Mouse (Mus musculus) MEL (cell line): ENCODE data around the gene Cd300lf. TPM values are rescaled to one million over a fixed set of nuclear protein-coding genes. Genes with fewer than 3 reads are reported as not detected.

ENCODE experiments used
- DNase-seq: peaks from one replicate; pipeline ENCODE4 v3.0.0; 2011; ENCODE audit warnings: low read depth, low spot score
- H3K27ac ChIP-seq: 2 replicates; pipeline ENCODE4 v1.5.1; 2012; ENCODE audit warnings: low read depth, mild to moderate bottlenecking, control low read depth, low read length, moderate library complexity; ENCODE audit not compliant: control insufficient read depth
- H3K27me3 ChIP-seq, 2 experiments: fragments of 150-350 bp in 1 of 2; sonication (generic) in 1 of 2; 2 replicates each; pipeline ENCODE4 v1.6.1; 2012; ENCODE audit warnings: low read length in 2 of 2, mild to moderate bottlenecking in 2 of 2, improper control_type of control experiment in 1 of 2, moderate library complexity in 1 of 2; ENCODE audit not compliant: insufficient read depth in 2 of 2, control insufficient read depth in 1 of 2
- H3K36me3 ChIP-seq, 2 experiments: 2 replicates each; pipeline ENCODE4 v1.6.1; 2012 to 2014; ENCODE audit warnings: low read length in 2 of 2, improper control_type of control experiment in 1 of 2, inconsistent platforms in 1 of 2, mild to moderate bottlenecking in 1 of 2; ENCODE audit not compliant: insufficient read depth in 2 of 2, control insufficient read depth in 1 of 2
- H3K4me1 ChIP-seq, 2 experiments: fragments of 150-350 bp in 1 of 2; sonication (generic) in 1 of 2; 2 replicates each; pipeline ENCODE4 v1.6.1; 2012; ENCODE audit warnings: low read length in 2 of 2, improper control_type of control experiment in 1 of 2, mild to moderate bottlenecking in 1 of 2; ENCODE audit not compliant: insufficient read depth in 2 of 2, control insufficient read depth in 1 of 2
- H3K4me3 ChIP-seq, 2 experiments: fragments of 150-350 bp in 1 of 2; sonication (generic) in 1 of 2; 2 replicates each; pipeline ENCODE4 v1.5.1; 2012; ENCODE audit warnings: low read depth in 2 of 2, low read length in 2 of 2, mild to moderate bottlenecking in 2 of 2, moderate library complexity in 2 of 2, control low read depth in 1 of 2, improper control_type of control experiment in 1 of 2; ENCODE audit not compliant: control insufficient read depth in 1 of 2, insufficient read depth in 1 of 2
- H3K79me2 ChIP-seq: 2 replicates; pipeline ENCODE4 v1.6.1; 2012; ENCODE audit warnings: mild to moderate bottlenecking, low read length, moderate library complexity; ENCODE audit not compliant: control insufficient read depth, poor library complexity, insufficient read depth
- H3K9ac ChIP-seq: 2 replicates; pipeline ENCODE4 v1.6.1; 2012; ENCODE audit warnings: low read depth, mild to moderate bottlenecking, control low read depth, low read length, moderate library complexity; ENCODE audit not compliant: control insufficient read depth, poor library complexity, severe bottlenecking
- H3K9me3 ChIP-seq: fragments of 150-350 bp; sonication (generic); replicated peaks from 2 replicates; pipeline ENCODE4 v1.6.1; 2012; ENCODE audit warnings: mild to moderate bottlenecking, low read length, improper control_type of control experiment, moderate library complexity; ENCODE audit not compliant: insufficient read depth
- BHLHE40 ChIP-seq: IDR thresholded peaks from 2 replicates; pipeline ENCODE4 v1.6.1; 2012; ENCODE audit warnings: low read depth, mild to moderate bottlenecking, inconsistent platforms, low read length, improper control_type of control experiment, borderline replicate concordance
- CHD1 ChIP-seq: IDR thresholded peaks from 2 replicates; pipeline ENCODE4 v1.6.1; 2012; ENCODE audit warnings: low read depth, mild to moderate bottlenecking, inconsistent platforms, low read length, improper control_type of control experiment
- CTCF ChIP-seq, 3 experiments: IDR thresholded peaks in 2 of 3; conservative IDR thresholded peaks in 1 of 3; 2 replicates each; pipeline ENCODE4 v1.5.1; 2011 to 2012; ENCODE audit warnings: low read length in 3 of 3, low read depth in 2 of 3, mild to moderate bottlenecking in 2 of 3, improper control_type of control experiment in 1 of 3, inconsistent platforms in 1 of 3, mixed read lengths in 1 of 3, moderate library complexity in 1 of 3; ENCODE audit not compliant: control insufficient read depth in 1 of 3, insufficient read depth in 1 of 3, poor library complexity in 1 of 3, severe bottlenecking in 1 of 3
- E2F4 ChIP-seq: IDR thresholded peaks from 2 replicates; pipeline ENCODE4 v1.6.1; 2011; ENCODE audit warnings: low read depth, low read length, improper control_type of control experiment, borderline replicate concordance
- ELF1 ChIP-seq: IDR thresholded peaks from 2 replicates; pipeline ENCODE4 v1.6.1; 2014; ENCODE audit warnings: low read depth, mild to moderate bottlenecking, inconsistent platforms, low read length, improper control_type of control experiment, moderate library complexity
- EP300 ChIP-seq, 2 experiments: IDR thresholded peaks; 2 replicates each; pipeline ENCODE4 v1.6.1; 2011; ENCODE audit warnings: improper control_type of control experiment in 2 of 2, low read length in 2 of 2, low read depth in 1 of 2, mild to moderate bottlenecking in 1 of 2
- ETS1 ChIP-seq: IDR thresholded peaks from 2 replicates; pipeline ENCODE4 v1.6.1; 2012; ENCODE audit warnings: low read depth, mild to moderate bottlenecking, inconsistent platforms, low read length, improper control_type of control experiment, moderate library complexity
- GABPA ChIP-seq: IDR thresholded peaks from 2 replicates; pipeline ENCODE4 v1.6.1; 2012; ENCODE audit warnings: low read depth, mild to moderate bottlenecking, inconsistent platforms, low read length, improper control_type of control experiment, moderate library complexity
- GATA1 ChIP-seq: IDR thresholded peaks from 2 replicates; pipeline ENCODE4 v1.6.1; 2011; ENCODE audit warnings: low read depth, low read length, improper control_type of control experiment
- HCFC1 ChIP-seq: IDR thresholded peaks from 2 replicates; pipeline ENCODE4 v1.6.1; 2012; ENCODE audit warnings: low read depth, mild to moderate bottlenecking, inconsistent platforms, low read length, improper control_type of control experiment, moderate library complexity
- KAT2A ChIP-seq: conservative IDR thresholded peaks from 2 replicates; pipeline ENCODE4 v1.6.1; 2012; ENCODE audit warnings: low read depth, low read length, improper control_type of control experiment, inconsistent platforms
- MAFK ChIP-seq: IDR thresholded peaks from 2 replicates; pipeline ENCODE4 v1.6.1; 2011; ENCODE audit warnings: low read depth, mild to moderate bottlenecking, low read length, improper control_type of control experiment, borderline replicate concordance
- MAX ChIP-seq: IDR thresholded peaks from 2 replicates; pipeline ENCODE4 v1.6.1; 2011; ENCODE audit warnings: low read length, improper control_type of control experiment
- MAZ ChIP-seq: IDR thresholded peaks from 2 replicates; pipeline ENCODE4 v1.6.1; 2012; ENCODE audit warnings: low read depth, mild to moderate bottlenecking, inconsistent platforms, low read length, improper control_type of control experiment
- MEF2A ChIP-seq: IDR thresholded peaks from 2 replicates; pipeline ENCODE4 v1.6.1; 2014; ENCODE audit warnings: low read depth, mild to moderate bottlenecking, inconsistent platforms, low read length, improper control_type of control experiment; ENCODE audit not compliant: poor library complexity, insufficient replicate concordance, severe bottlenecking; ENCODE audit errors: extremely low read depth
- MYB ChIP-seq: IDR thresholded peaks from 2 replicates; pipeline ENCODE4 v1.6.1; 2011; ENCODE audit warnings: mild to moderate bottlenecking, low read depth, low read length, improper control_type of control experiment
- MYC ChIP-seq: IDR thresholded peaks from 2 replicates; pipeline ENCODE4 v1.6.1; 2011; ENCODE audit warnings: low read depth, mild to moderate bottlenecking, low read length, improper control_type of control experiment, moderate library complexity
- POLR2A ChIP-seq, 2 experiments: IDR thresholded peaks; 2 replicates each; pipeline ENCODE4 v1.6.1; 2011 to 2012; ENCODE audit warnings: low read length in 2 of 2, mild to moderate bottlenecking in 2 of 2, control low read depth in 1 of 2, improper control_type of control experiment in 1 of 2, low read depth in 1 of 2, moderate library complexity in 1 of 2; ENCODE audit not compliant: control insufficient read depth in 1 of 2, insufficient read depth in 1 of 2, poor library complexity in 1 of 2
- SMC3 ChIP-seq: IDR thresholded peaks from 2 replicates; pipeline ENCODE4 v1.6.1; 2011; ENCODE audit warnings: low read depth, low read length, improper control_type of control experiment
- TAL1 ChIP-seq: IDR thresholded peaks from 2 replicates; pipeline ENCODE4 v1.6.1; 2012; ENCODE audit warnings: mild to moderate bottlenecking, inconsistent platforms, low read length, moderate library complexity, mixed read lengths
- TBP ChIP-seq: IDR thresholded peaks from 2 replicates; pipeline ENCODE4 v1.8.0; 2011; ENCODE audit warnings: low read depth, low read length, improper control_type of control experiment
- TCF12 ChIP-seq: IDR thresholded peaks from 2 replicates; pipeline ENCODE4 v1.6.1; 2014; ENCODE audit warnings: low read depth, mild to moderate bottlenecking, inconsistent platforms, low read length, improper control_type of control experiment, moderate library complexity
- UBTF ChIP-seq: IDR thresholded peaks from 2 replicates; pipeline ENCODE4 v1.6.1; 2012; ENCODE audit warnings: low read depth, mild to moderate bottlenecking, inconsistent platforms, low read length, improper control_type of control experiment, moderate library complexity, borderline replicate concordance; ENCODE audit not compliant: insufficient read depth
- USF1 ChIP-seq: IDR thresholded peaks from 2 replicates; pipeline ENCODE4 v1.6.1; 2014; ENCODE audit warnings: low read depth, mild to moderate bottlenecking, inconsistent platforms, low read length, improper control_type of control experiment, moderate library complexity
- ZC3H11A ChIP-seq: IDR thresholded peaks from 2 replicates; pipeline ENCODE4 v1.6.1; 2012; ENCODE audit warnings: low read depth, mild to moderate bottlenecking, inconsistent platforms, low read length, improper control_type of control experiment
- ZKSCAN1 ChIP-seq: IDR thresholded peaks from 2 replicates; pipeline ENCODE4 v1.6.1; 2012; ENCODE audit warnings: low read depth, mild to moderate bottlenecking, inconsistent platforms, low read length, improper control_type of control experiment, moderate library complexity
- ZMIZ1 ChIP-seq: IDR thresholded peaks from 2 replicates; pipeline ENCODE4 v1.6.1; 2012; ENCODE audit warnings: low read depth, mild to moderate bottlenecking, inconsistent platforms, low read length, improper control_type of control experiment, moderate library complexity
- ZNF384 ChIP-seq: IDR thresholded peaks from 2 replicates; pipeline ENCODE4 v1.6.1; 2012; ENCODE audit warnings: low read depth, mild to moderate bottlenecking, inconsistent platforms, low read length, improper control_type of control experiment
- polyA plus RNA-seq, 2 experiments: library from polyadenylated mRNA; stranded (reverse) in 1 of 2; unstranded in 1 of 2; fragments of >175 nt in 1 of 2; fragments of >200 nt in 1 of 2; gene quantifications; 2 replicates each; pipeline versions ENCODE4 v1.2.1 to v1.2.4; 2012; ENCODE audit warnings: low replicate concordance in 2 of 2, low read depth in 1 of 2; ENCODE audit not compliant: insufficient read length in 2 of 2, insufficient read depth in 1 of 2, missing spikeins in 1 of 2
- total RNA-seq: library from RNA; depleted of rRNA; stranded (reverse); fragments of 300-350 nt; gene quantifications from 2 replicates; pipeline ENCODE4 v1.2.3, GENCODE M21; 2012

Gene Cd300lf
- total and polyA plus RNA-seq, 3 experiments, result 0.12 to 0.46 TPM; not detected in 1

- H3K4me1 ChIP-seq, result peaks cover 12 to 43% of the 10 kb centered on the region in 2 experiments
Observed at GRCm38 (mm10) chr11:115162205-115162601, 28.4 kb upstream of the Cd300lf start.

GRCm38 (mm10) chr11:115161578-115162204 is 27.9 kb upstream of the Cd300lf start:
- Histone ChIP-seq H3K27me3 (no peaks in the 10 kb centered on the region), H3K9me3 (no peaks in the 10 kb centered on the region), H3K4me3 (peak overlapping the region; percentile 63 to 64), H3K79me2 (peaks cover 35% of the 10 kb centered on the region), H3K36me3 (peaks cover 0 to 30% of the 10 kb centered on the region in 2 experiments; a peak in 2 of 4 replicates), H3K27ac (peak overlapping the region; percentile 90), H3K9ac (peak overlapping the region; percentile 69), H3K4me1 (peaks cover 13 to 48% of the 10 kb centered on the region in 2 experiments)
- peak; percentile 96 for DNase-seq
- TF ChIP-seq MAFK (0 out of 2 replicates have a peak, but pooled peaks have one; percentile 65), GABPA (no peak), POLR2A (IDR thresholded peaks at IDR 0.05; ENCODE audit: control insufficient read depth in 1 of 2, insufficient read depth in 1 of 2, low read depth in 1 of 2, low read length in 2 of 2, poor library complexity in 1 of 2) (peak in 1 of 2 experiments; percentile 81; a peak in 2 of 4 replicates), CTCF (IDR thresholded peaks at IDR 0.05 in 2 of 3, conservative IDR thresholded peaks at IDR 0.05 in 1 of 3; ENCODE audit: control insufficient read depth in 1 of 3, insufficient read depth in 1 of 3, low read depth in 2 of 3, low read length in 3 of 3, poor library complexity in 1 of 3, severe bottlenecking in 1 of 3) (no peak), ZMIZ1 (peak; percentile 61; the same call in 1 of the 2 replicates), MEF2A (no peak), ELF1 (peak; percentile 95), ZC3H11A (peak; percentile 42), HCFC1 (peak; percentile 79), MYB (0 out of 2 replicates have a peak, but pooled peaks have one; percentile 19), E2F4 (peak; percentile 53; the same call in 1 of the 2 replicates), KAT2A (no peak; the same call in 1 of the 2 replicates), MYC (peak; percentile 71; the same call in 1 of the 2 replicates), CHD1 (no peak), MAZ (peak; percentile 84; the same call in 1 of the 2 replicates), TBP (peak; percentile 90), TAL1 (no peak), EP300 (IDR thresholded peaks at IDR 0.05; ENCODE audit: low read depth in 1 of 2, low read length in 2 of 2) (peak; percentile 49 to 53; a peak in 3 of 4 replicates), ZKSCAN1 (no peak), UBTF (no peak), ZNF384 (no peak), GATA1 (peak; percentile 76), BHLHE40 (no peak), USF1 (no peak), MAX (peak; percentile 47; the same call in 1 of the 2 replicates), SMC3 (peak; percentile 2; the same call in 1 of the 2 replicates)

More at GRCm38 (mm10) chr11:115162205-115162601, 28.4 kb upstream of the Cd300lf start:
- Histone ChIP-seq H3K27me3 (no peaks in the 10 kb centered on the region), H3K9ac (peak overlapping the region; percentile 69), H3K4me3 (peak overlapping the region; percentile 63 to 64), H3K27ac (peak overlapping the region; percentile 90), H3K9me3 (no peaks in the 10 kb centered on the region), H3K79me2 (peaks cover 38% of the 10 kb centered on the region), H3K36me3 (peaks cover 0 to 30% of the 10 kb centered on the region in 2 experiments; a peak in 2 of 4 replicates)
- TF ChIP-seq CTCF (IDR thresholded peaks at IDR 0.05 in 2 of 3, conservative IDR thresholded peaks at IDR 0.05 in 1 of 3; ENCODE audit: control insufficient read depth in 1 of 3, insufficient read depth in 1 of 3, low read depth in 2 of 3, low read length in 3 of 3, poor library complexity in 1 of 3, severe bottlenecking in 1 of 3) (no peak), ETS1 (peak; percentile 15; the same call in 1 of the 2 replicates), MYC (no peak), EP300 (IDR thresholded peaks at IDR 0.05; ENCODE audit: low read depth in 1 of 2, low read length in 2 of 2) (peak; percentile 10 to 40; a peak in 2 of 4 replicates), GATA1 (peak; percentile 47; the same call in 1 of the 2 replicates), TCF12 (peak; percentile 38; the same call in 1 of the 2 replicates), TAL1 (0 out of 2 replicates have a peak, but pooled peaks have one; percentile 17)
- peak; percentile 69 for DNase-seq
